Mouse (Mus musculus) lung, adult 2 months (tissue): ENCODE results near the gene Tns4.

Source experiments
- CTCF ChIP-seq: fragments of 200-500 bp; IDR thresholded peaks from 2 replicates; pipeline ENCODE4 v1.5.1; 2011; ENCODE audit warnings: mild to moderate bottlenecking, low read length, control low read depth; ENCODE audit not compliant: insufficient read depth
- POLR2A ChIP-seq: fragments of 200-500 bp; IDR thresholded peaks from 2 replicates; pipeline ENCODE4 v1.6.1; 2011; ENCODE audit warnings: low read depth, mild to moderate bottlenecking, control low read depth, low read length, borderline replicate concordance; ENCODE audit errors: extremely low read depth

- no peak for TF ChIP-seq POLR2A
- peak; percentile 84 for TF ChIP-seq CTCF
Observed at GRCm38 (mm10) chr11:99039782-99040181, 49.3 kb downstream of the Tns4 start.
